Mouse (Mus musculus) heart, postnatal 0 days (tissue): ENCODE results near the gene Sipa1l2.

Experiments
- CTCF ChIP-seq: IDR thresholded peaks from 2 replicates; pipeline ENCODE4 v1.5.1; 2016; ENCODE audit warnings: antibody characterized with exemption, control low read depth, low read depth
- EP300 ChIP-seq: IDR thresholded peaks from 2 replicates; pipeline ENCODE4 v1.6.1; 2016; ENCODE audit warnings: antibody characterized with exemption, low read depth

- no peak for TF ChIP-seq CTCF
- TF ChIP-seq EP300 = no peak
These were observed 174.6 kb downstream of the Sipa1l2 start for GRCm38 (mm10) chr8:125395032-125395431.
